Mouse (Mus musculus) retina, postnatal 1 day (tissue): ENCODE measurements around the gene Gm43064.
"Not testable (repeated sequence)": the region's sequence is repeated elsewhere in the genome, so short reads cannot be mapped to it uniquely, and the experiment has no call there.

ENCODE experiments used
- DNase-seq: peaks from one replicate; pipeline ENCODE4 v3.0.0-alpha.2; 2012

The Gm43064 gene

DNA sequence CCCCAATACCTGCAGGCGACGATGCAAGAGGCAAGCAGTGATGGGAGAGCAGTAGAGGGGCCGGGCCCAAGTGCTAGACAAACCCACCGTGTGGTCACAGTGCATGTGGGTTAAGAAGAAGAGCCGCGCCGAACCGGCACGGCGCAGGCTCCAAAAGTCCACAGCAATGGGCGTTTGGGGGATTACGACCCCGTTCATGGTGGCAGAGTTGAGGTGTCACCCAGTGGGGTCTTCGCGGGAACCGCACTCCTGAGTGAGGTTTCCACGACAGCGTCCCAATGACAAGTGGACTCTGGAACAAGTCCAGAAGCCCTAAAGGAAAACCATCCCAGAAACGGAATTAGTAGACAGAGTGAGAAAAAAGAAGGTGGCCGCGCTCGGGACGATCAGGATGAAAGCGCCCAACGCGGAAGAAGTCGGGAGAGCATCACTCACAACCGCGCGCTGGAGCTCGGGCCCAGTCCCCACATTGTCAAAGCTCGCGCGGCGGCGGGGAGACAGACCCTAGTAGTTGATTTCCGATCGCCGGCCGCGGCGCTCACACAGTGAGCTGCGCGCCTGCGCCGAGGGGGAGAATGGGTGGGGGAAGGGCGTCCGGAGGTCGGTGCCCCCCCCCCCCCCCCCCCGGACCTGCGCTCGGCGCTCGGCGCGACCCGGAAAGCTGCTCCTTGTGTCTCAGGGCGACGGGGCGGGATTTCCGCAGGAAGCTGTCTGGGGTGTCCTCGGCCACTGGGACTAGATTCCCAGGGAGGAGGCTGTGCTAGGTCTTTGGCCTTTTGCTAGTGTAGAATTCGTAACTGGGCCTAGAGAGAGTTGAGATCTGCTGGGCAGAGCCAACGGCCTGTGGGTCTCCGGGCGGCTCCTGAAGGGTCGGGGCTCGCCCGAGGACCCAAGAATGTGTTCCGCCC, at the start of gene Gm43064, which contains the start of the genes Dclre1b and Ap4b1:
TSS of gene Gm43064 (plus strand) at position 683 of the 908 bp plus-strand sequence.
TSS of gene Dclre1b (minus strand) at position 554 of the 908 bp plus-strand sequence.
TSS of gene Ap4b1 (plus strand) at position 630 of the 908 bp plus-strand sequence.
- peak; percentile 98 for DNase-seq

GRCm38 (mm10) chr3:103766789-103767188, 42.6 kb upstream of the Gm43064 start:
- DNase-seq: no peak

- DNase-seq: no peak
Observed at GRCm38 (mm10) chr3:103771531-103772130, 37.7 kb upstream of the Gm43064 start.

GRCm38 (mm10) chr3:103772846-103773245, 36.5 kb upstream of the Gm43064 start:
- DNase-seq: no peak

DNA sequence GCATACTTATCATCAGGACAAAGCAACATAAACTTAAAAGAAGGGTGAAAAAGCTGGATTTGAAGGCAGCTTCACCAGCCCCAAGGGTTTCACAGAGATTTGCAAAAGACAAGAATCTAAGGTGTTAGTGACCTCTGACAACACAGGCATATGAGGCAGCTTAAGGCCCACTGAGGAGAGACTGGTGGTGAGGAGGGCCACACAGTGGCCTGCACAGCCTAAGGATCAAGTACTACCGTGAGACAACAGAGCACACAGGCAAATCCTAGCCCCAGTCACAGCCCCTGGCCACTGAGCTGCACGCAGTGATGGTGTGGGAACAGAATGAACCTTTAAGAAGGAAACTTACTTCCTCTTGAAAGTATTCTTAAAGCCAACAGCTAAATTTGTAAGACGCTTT, 35.9 kb upstream of the Gm43064 start:
- no peak for DNase-seq

- DNase-seq: no peak
Observed at GRCm38 (mm10) chr3:103774009-103774408, 35.4 kb upstream of the Gm43064 start.

GRCm38 (mm10) chr3:103777940-103778339, 31.4 kb upstream of the Gm43064 start:
- no peak for DNase-seq

GRCm38 (mm10) chr3:103778660-103779059, 30.7 kb upstream of the Gm43064 start:
- no peak for DNase-seq

DNA sequence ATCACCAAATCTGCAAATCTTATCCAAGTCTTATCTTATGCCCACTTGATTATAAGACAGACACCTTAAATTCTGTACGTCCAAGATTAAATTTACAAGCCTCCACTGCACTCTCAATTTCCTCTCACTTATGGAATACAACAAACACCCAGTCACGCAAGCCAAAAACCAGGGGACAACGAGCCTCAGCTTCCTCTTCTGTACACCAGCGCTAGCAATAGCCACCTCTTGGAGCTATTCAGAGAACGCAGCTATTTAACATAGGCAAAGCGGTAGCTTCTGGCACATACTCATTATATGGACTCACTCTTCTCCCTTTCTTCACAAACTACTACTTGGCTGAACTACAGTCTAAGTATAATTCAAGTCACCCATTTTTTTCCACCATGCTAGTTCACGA, 30.2 kb upstream of the Gm43064 start:
- no peak for DNase-seq

GRCm38 (mm10) chr3:103780271-103780670, 29.1 kb upstream of the Gm43064 start:
- DNase-seq: no peak

- no peak for DNase-seq
Observed at GRCm38 (mm10) chr3:103780777-103781176, 28.6 kb upstream of the Gm43064 start.

DNA sequence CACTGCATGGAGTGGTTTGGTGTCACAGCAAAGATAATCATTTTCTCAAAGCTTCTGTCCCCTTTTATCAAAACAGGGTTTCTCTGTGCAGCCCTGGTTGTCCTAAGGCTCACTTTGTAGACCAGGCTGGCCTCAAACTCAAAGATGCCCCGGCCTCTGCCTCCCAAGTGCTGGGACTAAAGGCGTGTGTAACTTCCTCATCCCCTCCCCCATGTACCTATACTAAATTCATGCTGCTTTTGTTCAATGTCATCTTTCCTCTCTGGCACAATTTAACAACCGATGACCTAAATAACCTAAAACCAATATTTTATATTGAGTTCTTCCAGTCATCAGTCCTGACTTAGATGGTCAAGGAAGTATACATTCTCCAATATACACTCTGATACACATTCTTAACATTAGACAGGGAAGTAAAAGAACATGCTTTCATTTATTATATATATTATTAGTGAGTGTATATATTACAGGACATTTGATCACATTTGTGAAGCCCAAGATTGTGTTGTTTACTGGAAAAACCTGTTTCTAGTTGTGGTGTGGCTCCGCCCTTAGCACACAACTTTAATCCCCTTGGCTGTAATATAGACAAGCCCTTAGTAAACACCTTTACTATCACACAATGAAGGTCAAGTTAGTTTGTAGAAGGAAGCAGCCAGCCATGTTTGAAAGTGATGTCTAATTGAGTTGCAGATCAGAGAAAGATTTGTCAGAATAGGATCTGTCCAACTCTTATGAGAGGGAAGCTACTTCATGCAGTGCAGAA, 26.3 kb upstream of the Gm43064 start:
- DNase-seq: no peak

GRCm38 (mm10) chr3:103787225-103787624, 22.1 kb upstream of the Gm43064 start:
- DNase-seq: no peak

DNA sequence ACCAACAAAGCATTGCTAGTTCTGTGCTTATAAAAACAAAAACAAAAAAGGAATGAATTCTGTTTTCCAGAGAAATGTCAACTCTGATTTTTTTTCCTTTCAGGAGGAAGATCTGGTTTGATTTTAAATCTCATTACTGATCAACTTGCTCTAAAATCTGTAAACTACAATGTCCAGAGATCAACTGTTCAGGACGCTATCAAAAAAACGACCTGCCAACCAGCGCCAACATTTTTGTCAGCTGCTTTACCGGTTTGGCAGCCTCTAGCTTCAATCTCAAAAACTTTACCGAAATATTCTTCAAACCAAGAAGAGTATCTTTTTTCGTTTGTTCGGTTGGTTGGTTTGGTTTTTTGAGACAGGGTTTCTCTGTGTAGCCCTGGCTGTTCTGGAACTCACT, 20.3 kb upstream of the Gm43064 start:
- no peak for DNase-seq

GRCm38 (mm10) chr3:103789891-103790345, 19.5 kb upstream of the Gm43064 start:
- DNase-seq: peak; percentile 39

DNA sequence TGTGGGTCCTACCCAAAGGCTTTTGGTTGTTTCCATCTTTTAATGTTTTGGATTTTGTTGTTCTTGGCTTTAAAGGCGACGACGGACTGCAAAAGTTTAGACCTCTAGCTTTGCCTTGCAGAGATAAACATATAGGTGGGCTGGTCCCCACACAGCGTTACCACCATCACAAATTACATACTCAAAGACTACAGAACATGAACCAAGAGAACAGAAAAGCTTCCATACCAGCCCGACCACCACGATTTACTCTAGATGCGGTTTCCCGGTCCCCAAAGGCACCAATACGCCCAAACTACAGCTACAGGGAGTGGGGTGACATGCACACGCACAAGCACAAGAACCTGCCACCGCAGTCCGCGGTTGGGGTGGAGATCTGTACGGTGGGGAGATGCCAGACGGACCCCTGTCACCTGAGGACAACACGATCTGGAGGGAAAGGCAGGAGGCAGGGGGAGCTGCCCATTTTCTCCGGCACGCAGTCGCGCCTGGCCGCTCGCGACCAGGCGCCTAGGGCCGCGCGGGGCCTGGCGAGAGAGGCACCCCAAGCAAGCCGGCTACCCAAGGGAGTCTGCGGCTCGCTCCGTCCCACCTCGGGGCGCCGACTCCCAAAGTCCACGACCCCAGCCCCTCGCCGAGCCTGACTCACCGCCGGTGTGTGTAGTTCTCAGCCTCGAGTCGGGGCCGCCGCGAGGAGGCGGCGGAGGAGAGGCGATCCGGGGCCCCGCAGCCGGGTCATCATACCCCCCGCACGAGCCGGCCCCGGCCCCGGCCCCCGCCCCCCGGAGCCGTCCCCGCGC, 18.8 kb upstream of the Gm43064 start:
- no peak for DNase-seq

GRCm38 (mm10) chr3:103791230-103792110, 17.9 kb upstream of the Gm43064 start, which contains the start of gene Hipk1:
Hipk1 (minus strand) TSS chr3:103791563.
- peak; percentile 96 for DNase-seq

GRCm38 (mm10) chr3:103792111-103792406, 17.3 kb upstream of the Gm43064 start:
- DNase-seq: not testable (repeated sequence)

- DNase-seq: no peak
Observed at GRCm38 (mm10) chr3:103792566-103792965, 16.8 kb upstream of the Gm43064 start.

DNA sequence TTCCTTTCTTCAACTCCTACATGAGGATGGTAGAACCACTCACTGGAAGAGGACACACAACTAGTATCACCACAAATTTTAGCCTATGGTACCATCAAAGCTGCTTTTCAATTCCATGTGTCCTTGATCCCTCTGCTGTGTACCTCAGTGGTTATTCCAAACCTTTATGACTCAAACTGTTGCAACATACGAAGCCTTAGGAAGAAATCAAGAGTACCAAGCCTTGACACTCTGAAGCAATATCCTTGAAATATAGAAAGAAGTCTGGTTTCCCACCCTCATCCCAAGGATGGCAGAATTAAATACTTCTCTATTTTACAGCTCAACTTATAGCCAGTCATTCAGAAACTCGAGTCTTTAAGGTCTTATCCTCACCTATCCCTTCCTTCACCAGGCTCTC, 13.0 kb upstream of the Gm43064 start:
- DNase-seq: no peak

DNA sequence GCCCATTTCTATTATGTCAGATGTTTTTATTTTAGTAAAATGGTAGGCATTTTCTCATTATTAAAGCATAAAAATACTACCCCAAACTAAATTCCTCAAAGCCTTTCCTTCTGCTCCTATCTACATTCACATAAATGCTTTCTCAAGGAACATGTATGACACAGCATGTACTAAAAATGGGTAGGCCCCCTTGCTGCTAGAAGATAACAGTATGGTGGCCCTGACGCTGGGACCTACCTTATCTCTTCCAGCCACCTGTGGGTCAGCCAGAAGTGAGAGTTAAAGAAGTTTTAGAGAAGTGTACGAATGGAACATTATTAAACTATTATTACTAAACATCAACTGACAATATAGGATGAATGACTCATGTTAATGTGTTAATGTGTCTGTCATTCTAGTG, 9.9 kb upstream of the Gm43064 start:
- DNase-seq: no peak
